Mouse (Mus musculus) erythroblast, embryonic 14.5 days (primary cell): Measurements from ENCODE around the gene Rpl36. TPM values are rescaled to one million over a fixed set of nuclear protein-coding genes. Genes with fewer than 3 reads are reported as not detected.

Experiments
- H3K27me3 ChIP-seq: 2 replicates; pipeline ENCODE4 v1.6.1; 2012; ENCODE audit warnings: inconsistent platforms; ENCODE audit not compliant: control insufficient read depth
- H3K36me3 ChIP-seq: 2 replicates; pipeline ENCODE4 v1.6.1; 2012; ENCODE audit warnings: mild to moderate bottlenecking, inconsistent platforms; ENCODE audit not compliant: control insufficient read depth
- H3K4me1 ChIP-seq: 2 replicates; pipeline ENCODE4 v1.6.1; 2012; ENCODE audit warnings: inconsistent platforms; ENCODE audit not compliant: control insufficient read depth
- H3K4me3 ChIP-seq: replicated peaks from 2 replicates; pipeline ENCODE3; 2012; ENCODE audit warnings: moderate library complexity, mild to moderate bottlenecking, inconsistent platforms
- H3K9me3 ChIP-seq: 2 replicates; pipeline ENCODE4 v1.6.1; 2012; ENCODE audit warnings: low read length, inconsistent platforms, mixed read lengths; ENCODE audit not compliant: control insufficient read depth
- GATA1 ChIP-seq: IDR thresholded peaks from 2 replicates; pipeline ENCODE4 v1.6.1; 2012; ENCODE audit warnings: low read length, inconsistent platforms, mixed read lengths
- TAL1 ChIP-seq: IDR thresholded peaks from 3 replicates; pipeline ENCODE4 v1.6.1; 2012; ENCODE audit warnings: low read length, inconsistent platforms, mixed read lengths
- polyA plus RNA-seq: library from polyadenylated mRNA; stranded (reverse); fragments of >175 nt; gene quantifications from 2 replicates; pipeline ENCODE4 v1.2.3, GENCODE M21; 2012

Rpl36 gene
- polyA plus RNA-seq, 1 experiment = 810 TPM

GRCm38 (mm10) chr17:56584257-56585130 is 28.7 kb upstream of the Rpl36 start, which contains the start of the genes Safb2 and Safb:
TSS of gene Safb2 (minus strand) at chr17:56584585.
TSS of gene Safb (plus strand) at chr17:56584825.
- Histone ChIP-seq H3K27me3 (no peaks in the 10 kb centered on the region), H3K9me3 (no peaks in the 10 kb centered on the region), H3K4me3 (peak within 1 kb of the TSS; percentile 99), H3K4me1 (peaks cover 71% of the 10 kb centered on the region), H3K36me3 (peaks cover 76% of the 10 kb centered on the region)
- TF ChIP-seq GATA1 (no peak), TAL1 (no peak)

- Histone ChIP-seq H3K9me3 (no peaks in the 10 kb centered on the region), H3K4me3 (peak overlapping the region; percentile 99), H3K27me3 (no peaks in the 10 kb centered on the region), H3K36me3 (peaks cover 76% of the 10 kb centered on the region), H3K4me1 (peaks cover 71% of the 10 kb centered on the region)
- no peak for TF ChIP-seq TAL1
- TF ChIP-seq GATA1 = no peak
These were observed 27.9 kb upstream of the Rpl36 start for GRCm38 (mm10) chr17:56585171-56585821.

GRCm38 (mm10) chr17:56587773-56588172 is 25.4 kb upstream of the Rpl36 start:
- Histone ChIP-seq H3K27me3 (no peaks in the 10 kb centered on the region), H3K36me3 (peaks cover 76% of the 10 kb centered on the region), H3K9me3 (no peaks in the 10 kb centered on the region), H3K4me3 (no peak overlapping the region), H3K4me1 (peaks cover 55% of the 10 kb centered on the region)
- no peak for TF ChIP-seq GATA1
- no peak for TF ChIP-seq TAL1

DNA sequence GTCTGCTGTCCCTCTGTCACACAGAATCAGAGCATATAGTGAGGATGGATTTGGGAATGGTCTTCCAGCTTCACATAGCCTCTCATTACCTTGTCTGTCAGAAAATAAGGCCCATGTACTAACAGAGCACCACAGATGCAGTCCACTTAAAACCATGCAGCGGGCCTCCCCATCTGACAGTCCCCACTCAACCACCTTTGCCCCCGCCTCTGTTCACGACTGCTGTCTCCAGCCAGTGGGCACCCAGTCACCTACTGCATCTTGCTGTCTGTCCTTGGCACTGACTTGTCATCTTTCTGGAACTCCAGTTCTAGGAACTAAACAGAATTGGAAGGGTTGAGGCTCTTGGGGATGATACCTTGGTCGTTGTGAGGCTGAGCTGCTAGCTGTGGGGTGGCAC is 24.3 kb upstream of the Rpl36 start:
- Histone ChIP-seq H3K4me3 (no peak overlapping the region), H3K36me3 (peaks cover 82% of the 10 kb centered on the region), H3K27me3 (no peaks in the 10 kb centered on the region), H3K9me3 (no peaks in the 10 kb centered on the region), H3K4me1 (peaks cover 48% of the 10 kb centered on the region)
- TF ChIP-seq GATA1 (no peak), TAL1 (no peak)

- Histone ChIP-seq H3K9me3 (no peaks in the 10 kb centered on the region), H3K4me1 (peaks cover 31% of the 10 kb centered on the region), H3K4me3 (no peak overlapping the region), H3K36me3 (peaks cover 100% of the 10 kb centered on the region), H3K27me3 (no peaks in the 10 kb centered on the region)
- TF ChIP-seq TAL1 (no peak), GATA1 (no peak)
These were observed 20.7 kb upstream of the Rpl36 start for GRCm38 (mm10) chr17:56592553-56592952.

GRCm38 (mm10) chr17:56593527-56594271 is 19.5 kb upstream of the Rpl36 start:
- Histone ChIP-seq H3K4me3 (no peak overlapping the region), H3K27me3 (no peaks in the 10 kb centered on the region), H3K36me3 (peaks cover 97% of the 10 kb centered on the region), H3K9me3 (no peaks in the 10 kb centered on the region), H3K4me1 (peaks cover 20% of the 10 kb centered on the region)
- TF ChIP-seq GATA1 (no peak), TAL1 (no peak)

GRCm38 (mm10) chr17:56603186-56604069 is 9.8 kb upstream of the Rpl36 start:
- Histone ChIP-seq H3K4me1 (peaks cover 10% of the 10 kb centered on the region), H3K9me3 (no peaks in the 10 kb centered on the region), H3K27me3 (no peaks in the 10 kb centered on the region), H3K36me3 (peaks cover 97% of the 10 kb centered on the region), H3K4me3 (no peak overlapping the region)
- no peak for TF ChIP-seq TAL1
- no peak for TF ChIP-seq GATA1

GRCm38 (mm10) chr17:56604070-56604380 is 9.2 kb upstream of the Rpl36 start:
- no peak for TF ChIP-seq TAL1
- no peak for TF ChIP-seq GATA1
- Histone ChIP-seq H3K4me1 (peaks cover 15% of the 10 kb centered on the region), H3K36me3 (peaks cover 98% of the 10 kb centered on the region), H3K9me3 (no peaks in the 10 kb centered on the region), H3K4me3 (no peak overlapping the region), H3K27me3 (no peaks in the 10 kb centered on the region)
